ENCODE assay signal across 8 mouse cellular contexts in genomic region chr16:47765742-47766141, GRCm38 (mm10).
DNase-seq lines count a peak whose midpoint lies in the region; ATAC-seq and TF ChIP-seq lines count a peak whose summit lies in the region.
"Had no signal": no experiment of that assay in that cellular context is flagged by ENCODE, and none has a peak within 500 bp of the region (broad histone marks: within the 10 kb centered on the region; RNA-seq: fewer than 3 reads in every experiment).

No protein-coding gene starts in this region.

- in situ Hi-C loops in ES-E14 (cut with MboI; ENCODE audit: low sequenced_read_pairs in 2 of 2, unreplicated experiment in 2 of 2) = no loop called here

- DNase-seq in kidney, adult 18-20 months = peak; percentile 9
- DNase-seq in ES-E14 (ENCODE audit: low read depth, low spot score) = peak; percentile 37
- peak; percentile 32 to 70 for DNase-seq in adrenal gland, postnatal 36 days
- DNase-seq in kidney, postnatal 14 days = peak; percentile 12
- DNase-seq in B cell, adult 2 months = no peak
- no peak for DNase-seq in heart, adult 11 months

- H3K4me1 ChIP-seq in kidney, embryonic 15.5 days = no peaks in the 10 kb centered on the region
- no peaks in the 10 kb centered on the region for H3K4me1 ChIP-seq in ES-E14 (ENCODE audit: control insufficient read depth in 2 of 2, insufficient read depth in 2 of 2, low read length in 2 of 2, poor library complexity in 1 of 2)
- H3K4me1 ChIP-seq: megakaryocyte, embryonic 14.5 days had no signal

- no peak overlapping the region for H3K9ac ChIP-seq in kidney, embryonic 15.5 days
- H3K9ac ChIP-seq in ES-E14 (ENCODE audit: insufficient read depth, low read depth, low read length, poor library complexity, severe bottlenecking) = no peak overlapping the region

- no peaks in the 10 kb centered on the region for H3K27me3 ChIP-seq in kidney, embryonic 15.5 days
- H3K27me3 ChIP-seq: megakaryocyte, embryonic 14.5 days had no signal

- 55% methylated on average over 3 of the region's 3 CpGs for WGBS in kidney, embryonic 15.5 days

- no peaks in the 10 kb centered on the region for H3K9me3 ChIP-seq in kidney, embryonic 15.5 days (replicated peaks)
- H3K9me3 ChIP-seq in ES-E14 (ENCODE audit: control insufficient read depth, insufficient read depth, low read depth, low read length) = no peaks in the 10 kb centered on the region
- H3K9me3 ChIP-seq: megakaryocyte, embryonic 14.5 days had no signal

- ATAC-seq in kidney, embryonic 15.5 days (replicated peaks; ENCODE audit: low FRiP score) = no peak

- no peaks in the 10 kb centered on the region for H3K36me3 ChIP-seq in kidney, embryonic 15.5 days
- H3K36me3 ChIP-seq in ES-E14 (ENCODE audit: control insufficient read depth, insufficient read depth, low read length, poor library complexity, severe bottlenecking) = no peaks in the 10 kb centered on the region

- H3K4me3 ChIP-seq in kidney, embryonic 15.5 days (replicated peaks) = no peak overlapping the region
- H3K4me3 ChIP-seq in ES-E14 (ENCODE audit: insufficient read depth in 1 of 2, low read depth in 1 of 2, low read length in 2 of 2, poor library complexity in 1 of 2, severe bottlenecking in 1 of 2) = no peak overlapping the region
- H3K4me3 ChIP-seq: megakaryocyte, embryonic 14.5 days had no signal

- no peak overlapping the region for H3K4me2 ChIP-seq in kidney, embryonic 15.5 days

- no peak overlapping the region for H3K27ac ChIP-seq in kidney, embryonic 15.5 days
- no peak overlapping the region for H3K27ac ChIP-seq in ES-E14 (ENCODE audit: insufficient read depth, low read depth, low read length, poor library complexity, severe bottlenecking)

TF ChIP-seq in ES-E14, 5 proteins besides CTCF, POLR2A, EP300 and RAD21:
- TF ChIP-seq ZC3H11A (IDR thresholded peaks at IDR 0.05; ENCODE audit: borderline replicate concordance, low read depth, low read length) (peak; percentile 25; the same call in 1 of the 2 replicates), MAFK (IDR thresholded peaks at IDR 0.05; ENCODE audit: insufficient read depth, low read depth, low read length) (no peak)

Comparison
In these comparisons a context has a peak if more than half of its experiments do, and no peak if none do; other contexts are left out.
1. DNase-seq: peak in kidney, adult 18-20 months (single experiment), ES-E14 (single experiment), adrenal gland, postnatal 36 days (2 of 2) and kidney, postnatal 14 days (single experiment); none in B cell, adult 2 months (0 of 2) and heart, adult 11 months (single experiment).